Mouse (Mus musculus): Measurements from ENCODE around the gene Syne1.

DNA sequence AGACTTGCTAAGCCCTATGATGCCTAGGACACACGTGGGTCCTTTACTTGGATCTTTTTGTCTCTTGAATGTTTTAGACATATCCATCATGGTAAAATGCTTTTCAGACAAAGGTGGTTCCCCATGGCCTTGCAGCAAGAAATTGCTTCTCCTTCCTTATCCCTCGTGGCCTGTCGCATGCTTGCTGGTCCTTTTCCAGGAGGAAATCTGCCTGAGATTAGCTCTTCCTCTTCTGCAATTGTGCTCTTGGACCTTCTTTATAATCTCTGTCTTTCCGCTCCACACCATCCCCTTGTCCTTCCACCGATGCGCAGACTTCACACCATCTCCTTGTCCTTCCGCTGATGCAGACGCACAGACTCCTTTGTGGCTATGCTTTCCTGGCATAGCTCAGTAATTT, 18.8 kb upstream of the Syne1 start:
- no peak for TF ChIP-seq CTCF (IDR thresholded peaks at IDR 0.05; ENCODE audit: extremely low read depth, insufficient read depth, insufficient read length, insufficient replicate concordance)
- no peak for TF ChIP-seq POLR2A (IDR thresholded peaks at IDR 0.05; ENCODE audit: low read depth, low read length)
